Mouse (Mus musculus): ENCODE measurements around the gene Prr36.
"Not testable (repeated sequence)": the region's sequence is repeated elsewhere in the genome, so short reads cannot be mapped to it uniquely, and the experiment has no call there.

The Prr36 gene

DNA sequence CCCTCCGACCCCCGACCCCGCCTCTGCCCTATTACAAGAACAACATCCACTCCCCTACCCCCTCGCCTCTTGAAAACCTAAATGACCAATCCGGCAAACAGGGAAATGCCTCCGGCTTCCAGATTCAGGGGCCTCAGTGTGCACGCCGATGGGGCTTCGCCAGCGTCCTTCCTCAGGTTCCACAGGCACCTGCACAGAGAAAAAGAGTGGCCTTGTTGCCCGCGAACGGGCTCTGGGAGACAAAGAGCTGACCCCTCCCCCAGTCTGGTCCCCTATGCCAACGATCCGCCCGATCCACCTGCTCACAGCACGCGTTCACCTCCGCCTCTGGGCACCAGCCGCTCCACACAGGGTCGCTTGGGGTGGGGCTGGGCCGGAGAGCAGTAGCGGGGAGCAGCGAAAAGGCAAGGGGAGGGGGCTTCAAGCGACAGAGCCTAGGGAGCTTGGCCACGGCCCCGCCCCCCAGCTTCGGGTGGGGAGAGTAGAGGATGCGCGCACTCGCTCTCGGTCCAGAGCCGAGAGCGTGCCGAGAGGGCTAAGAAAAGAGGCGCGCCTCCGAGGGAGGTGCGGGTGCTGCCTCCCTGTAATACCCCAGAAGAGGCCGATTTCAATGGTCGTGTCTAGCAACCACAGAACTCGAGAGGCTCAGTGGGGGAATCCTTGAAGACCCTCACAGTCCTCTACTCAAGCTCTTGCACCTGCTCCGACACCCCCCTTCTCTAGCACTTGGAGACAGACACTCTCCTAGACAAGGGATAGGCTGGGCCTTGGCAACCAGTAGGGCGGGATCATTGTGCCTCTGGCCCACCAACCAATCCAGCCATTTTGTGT lies at the start of gene Prr36:
Prr36 (minus strand) TSS at position 669 of the 831 bp plus-strand sequence.
- peak; percentile 74 for DNase-seq (ENCODE audit: low read depth, low spot score)

- no peak for DNase-seq (ENCODE audit: low read depth, low spot score)
Observed at GRCm38 (mm10) chr8:4265160-4265914, 48.1 kb upstream of the Prr36 start.

GRCm38 (mm10) chr8:4263105-4263791 lies 46.0 kb upstream of the Prr36 start:
- no peak for DNase-seq (ENCODE audit: low read depth, low spot score)

- DNase-seq (ENCODE audit: low read depth, low spot score), result no peak
Observed at GRCm38 (mm10) chr8:4259805-4260170, 42.5 kb upstream of the Prr36 start.

DNA sequence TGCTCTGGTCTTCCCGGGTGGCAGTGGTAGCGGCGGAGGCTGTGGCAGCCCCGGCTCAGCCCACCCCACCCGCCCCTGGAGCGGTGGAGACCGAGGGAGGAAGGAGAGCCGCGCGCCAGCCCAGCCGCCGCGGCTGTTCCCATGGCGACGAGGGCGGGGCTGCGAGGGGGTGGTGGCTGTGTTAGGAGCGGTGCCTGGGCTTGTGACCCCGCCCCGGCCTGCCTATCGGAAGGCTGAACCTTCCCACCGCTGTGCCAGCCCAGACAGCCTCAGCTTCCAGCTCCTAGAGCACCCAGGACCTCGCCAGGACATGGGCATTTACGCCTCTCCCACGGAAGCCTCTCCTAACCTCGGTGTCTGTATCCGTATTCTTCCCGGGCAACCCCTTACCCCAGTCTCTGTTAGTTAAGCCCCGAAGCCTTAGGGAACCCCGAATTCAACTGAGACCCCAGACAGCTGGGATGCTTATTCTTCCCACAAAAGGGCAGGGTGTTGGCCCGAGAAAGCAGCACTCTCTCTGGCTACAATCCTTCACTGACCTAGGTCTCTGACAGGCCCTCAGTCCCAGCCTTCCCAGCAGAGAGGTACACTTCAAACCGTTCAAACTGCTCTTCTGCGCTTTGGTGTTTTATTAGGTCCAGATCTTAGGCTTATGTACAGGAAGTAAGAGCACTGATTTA lies 42.0 kb upstream of the Prr36 start, which contains the start of gene Ctxn1:
Ctxn1 (minus strand) TSS at position 150 of the 680 bp plus-strand sequence.
- DNase-seq (ENCODE audit: low read depth, low spot score), result peak; percentile 94

DNA sequence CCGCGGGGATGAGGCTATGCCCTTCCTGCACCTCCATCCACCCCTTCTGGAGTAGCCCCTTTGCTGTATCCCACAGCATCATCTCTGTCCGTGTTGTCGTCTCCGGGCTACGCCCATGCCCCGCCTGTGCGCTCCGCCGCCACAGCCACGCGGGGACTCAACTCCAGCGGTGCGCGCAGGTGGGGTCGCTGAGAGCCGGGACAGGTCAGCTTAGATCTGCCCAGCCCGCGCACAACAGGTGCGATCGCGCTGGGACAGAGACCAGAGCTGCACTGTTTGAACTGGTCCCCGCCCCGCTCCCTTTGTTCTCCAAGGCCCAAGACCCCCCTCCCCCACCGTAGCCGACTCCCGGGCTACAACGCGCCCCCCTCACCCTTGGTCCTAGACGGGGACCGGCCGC lies 41.4 kb upstream of the Prr36 start:
- DNase-seq (ENCODE audit: low read depth, low spot score), result peak; percentile 76

GRCm38 (mm10) chr8:4258233-4258632 lies 41.0 kb upstream of the Prr36 start:
- peak; percentile 89 for DNase-seq (ENCODE audit: low read depth, low spot score)

DNA sequence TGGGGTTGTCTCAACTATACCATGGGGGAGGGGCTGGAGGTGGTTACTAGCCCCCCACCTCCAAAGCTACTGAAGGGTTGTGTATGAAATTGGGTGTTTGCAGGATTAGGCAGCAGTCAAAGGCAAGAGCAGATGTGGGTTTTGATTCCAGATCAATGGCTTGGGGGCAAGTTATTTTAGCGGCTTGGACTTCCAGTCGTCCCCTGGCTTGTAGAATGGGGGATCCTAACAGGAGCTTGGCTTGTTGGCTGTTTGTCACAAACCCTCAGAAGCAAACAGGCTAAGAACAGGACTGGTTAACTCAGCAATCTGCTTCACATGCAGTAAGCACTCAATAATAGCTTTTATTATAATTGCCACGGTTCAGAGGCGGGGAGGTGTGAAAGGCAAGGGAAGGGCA lies 40.1 kb upstream of the Prr36 start:
- DNase-seq (ENCODE audit: low read depth, low spot score), result no peak

DNA sequence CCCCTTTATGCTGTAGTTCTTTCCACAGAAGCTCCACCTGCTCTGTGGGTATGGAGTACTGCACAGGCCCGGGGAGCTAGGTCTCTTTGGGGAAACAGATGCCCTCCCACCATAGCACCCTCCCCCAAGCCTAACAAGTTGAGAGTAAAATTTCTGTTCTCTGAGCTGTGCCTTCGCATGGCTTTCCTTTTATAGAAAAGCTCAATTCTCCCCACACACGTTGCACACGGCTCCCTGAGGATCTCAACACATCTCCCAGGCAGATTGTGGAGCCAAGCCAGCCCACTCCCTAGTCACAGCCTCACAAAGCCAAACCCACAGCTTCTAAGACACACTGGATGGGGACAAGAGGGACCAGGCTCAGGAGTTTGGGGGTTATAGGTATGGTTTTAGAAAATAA lies 39.7 kb upstream of the Prr36 start:
- DNase-seq (ENCODE audit: low read depth, low spot score), result no peak

DNA sequence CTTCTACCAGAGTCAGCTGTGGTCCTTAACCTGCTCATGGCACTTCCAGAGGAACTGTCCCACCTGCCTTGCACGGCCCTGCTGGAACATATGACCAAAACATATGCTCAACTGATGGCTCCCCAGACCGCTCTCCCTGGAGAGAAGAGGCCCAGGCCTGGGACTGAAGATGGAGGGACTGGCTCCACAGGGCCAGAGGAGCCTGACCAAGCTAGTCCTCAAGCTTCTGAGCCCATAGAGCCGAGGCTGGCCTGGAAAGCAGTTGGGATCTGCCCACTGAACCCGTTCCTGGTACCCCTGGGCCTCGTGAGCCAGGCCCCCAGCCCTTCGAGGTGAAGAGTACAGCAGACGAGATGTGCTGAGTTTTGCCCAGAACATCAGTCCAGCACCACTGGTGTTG lies 38.2 kb upstream of the Prr36 start:
- not testable (repeated sequence) for DNase-seq (ENCODE audit: low read depth, low spot score)

- no peak for DNase-seq (ENCODE audit: low read depth, low spot score)
Observed at GRCm38 (mm10) chr8:4254001-4254400, 36.7 kb upstream of the Prr36 start.

GRCm38 (mm10) chr8:4252934-4253841 lies 35.9 kb upstream of the Prr36 start, which contains the start of gene Snapc2:
Gene Snapc2 (plus strand): TSS chr8:4253080.
- DNase-seq (ENCODE audit: low read depth, low spot score), result peak; percentile 93

DNA sequence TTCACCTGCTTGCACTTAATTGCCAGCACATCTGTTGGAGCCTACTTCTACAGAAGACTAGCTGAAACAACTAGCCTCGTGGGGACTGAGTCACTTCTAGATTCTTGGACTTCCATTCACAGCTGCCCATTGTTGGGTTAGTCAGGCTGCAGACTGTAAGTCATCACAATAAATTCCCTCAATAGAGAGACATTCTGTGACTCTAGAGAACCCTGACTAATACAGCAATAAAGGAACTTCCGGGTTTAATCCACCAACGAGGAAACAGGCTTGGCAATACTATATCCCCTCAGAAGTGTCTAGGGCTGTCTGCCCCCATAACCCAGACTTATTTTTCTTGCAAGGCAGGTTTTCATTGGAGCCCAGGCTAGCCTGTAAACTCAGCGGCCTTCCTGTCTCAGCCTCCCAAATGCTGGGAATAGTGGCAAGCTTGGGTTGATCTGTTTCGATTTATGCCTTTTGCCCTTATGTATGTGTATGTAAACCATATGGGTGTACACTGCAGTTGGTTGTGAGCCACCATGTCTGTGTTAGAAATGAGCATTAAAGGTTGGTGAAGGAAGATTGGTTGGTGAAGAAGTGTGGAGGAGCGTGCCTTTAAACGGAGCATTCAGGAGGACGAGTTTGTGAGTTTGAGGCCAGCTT lies 35.0 kb upstream of the Prr36 start:
- no peak for DNase-seq (ENCODE audit: low read depth, low spot score)

GRCm38 (mm10) chr8:4250306-4250970 lies 33.2 kb upstream of the Prr36 start:
- DNase-seq (ENCODE audit: low read depth, low spot score), result peak; percentile 88

GRCm38 (mm10) chr8:4249213-4249612 lies 32.0 kb upstream of the Prr36 start:
- DNase-seq (ENCODE audit: low read depth, low spot score), result no peak

- DNase-seq (ENCODE audit: low read depth, low spot score), result no peak
Observed at GRCm38 (mm10) chr8:4247951-4248540, 30.8 kb upstream of the Prr36 start, which contains the start of gene Tgfbr3l. Gene Tgfbr3l (plus strand): TSS chr8:4248214.

DNA sequence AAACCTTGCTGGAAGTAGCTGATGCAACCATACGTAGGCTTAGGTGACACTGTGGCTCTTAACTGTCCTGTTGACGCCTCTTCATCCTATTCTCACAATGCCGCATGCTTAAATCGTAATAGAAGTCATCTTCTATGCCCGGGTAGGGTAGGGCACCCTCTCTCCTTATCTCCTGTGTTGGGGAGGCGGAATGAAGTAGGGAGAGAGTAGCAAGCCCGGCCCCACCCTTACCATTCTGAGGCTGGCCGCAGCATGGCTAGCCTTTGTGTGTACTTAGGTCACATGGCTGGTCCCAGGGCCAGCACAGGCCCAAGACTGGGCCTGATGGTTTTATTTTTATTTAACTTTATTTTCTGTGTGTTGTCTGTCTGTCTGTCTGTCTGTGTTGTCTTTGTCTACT lies 30.0 kb upstream of the Prr36 start:
- DNase-seq (ENCODE audit: low read depth, low spot score), result no peak

DNA sequence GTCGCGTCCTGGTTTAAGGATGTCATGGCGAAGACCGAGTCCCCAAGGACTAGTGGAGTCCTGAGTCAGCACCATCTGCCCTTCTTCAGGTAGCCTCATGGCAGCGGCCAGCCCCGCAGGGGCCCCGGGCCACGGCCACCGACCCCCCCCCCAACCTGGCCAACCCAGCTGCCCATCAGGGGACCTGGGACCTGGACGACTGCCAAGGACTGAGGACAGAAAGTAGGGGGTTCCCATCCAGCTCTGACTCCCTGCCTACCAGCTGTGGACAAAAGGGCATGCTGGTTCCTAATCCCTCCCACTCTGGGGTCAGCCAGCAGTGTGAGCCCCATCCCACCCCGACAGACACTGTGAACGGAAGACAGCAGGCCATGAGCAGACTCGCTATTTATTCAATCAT lies 28.5 kb upstream of the Prr36 start:
- no peak for DNase-seq (ENCODE audit: low read depth, low spot score)

DNA sequence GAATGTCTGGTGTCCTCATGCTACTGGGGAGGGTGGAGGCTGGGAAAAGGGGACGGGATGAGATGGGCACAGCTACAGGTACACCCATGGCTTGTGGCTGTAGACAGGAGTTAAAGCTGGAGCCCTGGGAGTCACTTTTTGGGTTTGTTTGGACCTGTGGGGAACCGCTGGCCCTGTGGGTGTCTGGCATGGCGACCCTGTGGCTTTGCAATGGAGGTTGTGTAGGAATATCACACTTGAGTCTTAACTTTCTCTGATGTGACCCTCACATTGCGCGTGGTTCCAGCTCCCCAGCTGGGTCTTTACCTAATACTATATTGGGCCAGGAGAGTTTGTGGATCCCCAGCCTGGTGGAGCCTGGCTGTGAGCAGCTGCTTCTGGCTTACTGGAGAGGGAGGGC lies 27.8 kb upstream of the Prr36 start:
- no peak for DNase-seq (ENCODE audit: low read depth, low spot score)

All from mesoderm, embryonic 11.5 days (tissue).